Mouse (Mus musculus) limb, embryonic 10.5 days (tissue): ENCODE data around the gene Epha7. TPM values are rescaled to one million over a fixed set of nuclear protein-coding genes. Genes with fewer than 3 reads are reported as not detected.

Source experiments
- DNase-seq: peaks from one replicate; pipeline ENCODE4 v3.0.0-alpha.2; 2017; ENCODE audit warnings: low spot score
- H3K27ac ChIP-seq: fragments of 300-500 bp; sonication (generic); 2 replicates; pipeline ENCODE4 v1.5.1; 2016; ENCODE audit warnings: mild to moderate bottlenecking
- H3K27me3 ChIP-seq: fragments of 300-500 bp; sonication (generic); 2 replicates; pipeline ENCODE4 v1.6.1; 2016; ENCODE audit warnings: low read depth, mild to moderate bottlenecking; ENCODE audit not compliant: poor library complexity, severe bottlenecking
- H3K36me3 ChIP-seq: fragments of 300-500 bp; sonication (generic); 2 replicates; pipeline ENCODE4 v1.6.1; 2016; ENCODE audit warnings: mild to moderate bottlenecking, moderate library complexity
- H3K4me1 ChIP-seq: fragments of 300-500 bp; sonication (generic); 2 replicates; pipeline ENCODE4 v1.6.1; 2016
- H3K4me3 ChIP-seq: fragments of 300-500 bp; sonication (generic); 2 replicates; pipeline ENCODE4 v1.5.1; 2016; ENCODE audit warnings: mild to moderate bottlenecking, moderate library complexity
- H3K9me3 ChIP-seq: fragments of 300-500 bp; sonication (generic); replicated peaks from 2 replicates; pipeline ENCODE4 v1.6.1; 2016; ENCODE audit warnings: mild to moderate bottlenecking
- WGBS: fragments of 180-500 bp; shearing (Covaris S2); methylation state at CpG from one replicate; pipeline ENCODE4 v1.1.7; 2016; 5-methylcytosine and 5-hydroxymethylcytosine counted together
- polyA plus RNA-seq: library from polyadenylated mRNA; unstranded; fragments of >200 nt; fragmentation: Nextera tagmentation; extraction: Ambion mirVana; gene quantifications from 2 replicates; pipeline ENCODE4 v1.2.1, GENCODE M21; 2016

Gene Epha7
- polyA plus RNA-seq, 1 experiment from 2014 or later: 46.7 TPM

- no peak for DNase-seq
- peaks cover 5% of the 10 kb centered on the region; the same call in 1 of the 2 replicates for H3K36me3 ChIP-seq
- 54% methylated on average over 2 of the region's 2 CpGs for WGBS
- no peaks in the 10 kb centered on the region for H3K4me1 ChIP-seq
- no peak overlapping the region for H3K27ac ChIP-seq
- no peaks in the 10 kb centered on the region for H3K9me3 ChIP-seq
- H3K4me3 ChIP-seq: no peak overlapping the region
- no peaks in the 10 kb centered on the region for H3K27me3 ChIP-seq
Observed at GRCm38 (mm10) chr4:28850388-28850787, 37.5 kb downstream of the Epha7 start.

DNA sequence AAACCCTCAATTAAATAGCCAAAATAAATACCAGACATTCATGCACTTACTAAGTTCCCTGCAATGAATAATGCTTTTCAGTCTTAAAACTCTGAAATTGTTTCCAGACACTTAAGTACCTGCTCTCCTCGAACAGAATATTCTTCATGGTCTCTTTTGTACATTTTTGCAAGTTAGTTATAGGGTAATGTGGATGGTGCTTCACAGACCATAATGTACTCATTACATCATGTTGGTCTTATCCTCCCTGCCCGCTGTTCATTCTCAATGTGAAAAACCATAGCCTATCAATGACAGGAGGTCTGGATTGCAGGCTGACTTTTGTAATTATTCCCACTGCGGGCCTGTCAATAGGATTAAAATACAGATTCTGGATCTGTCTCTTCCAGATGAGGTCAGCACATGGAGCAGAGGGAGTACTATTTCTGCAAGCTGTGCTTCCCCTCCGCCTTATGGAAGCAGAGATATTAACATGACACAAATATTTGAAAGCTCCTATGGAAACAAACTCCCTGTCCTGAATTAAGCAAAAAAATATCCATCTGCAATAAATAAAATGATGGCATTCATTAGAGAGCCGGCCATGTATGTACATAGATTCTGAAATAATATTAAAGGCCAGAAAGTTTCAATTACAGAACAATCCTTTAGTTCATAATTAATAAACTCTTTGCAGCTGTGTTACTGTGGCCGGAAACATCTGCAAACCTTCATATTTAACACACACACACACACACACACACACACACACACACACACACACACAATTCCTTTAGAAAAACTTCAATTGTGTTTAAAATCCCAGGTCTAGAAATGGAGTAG is 50.1 kb downstream of the Epha7 start:
- Histone ChIP-seq H3K9me3 (no peaks in the 10 kb centered on the region), H3K27ac (no peak overlapping the region), H3K4me3 (no peak overlapping the region), H3K27me3 (no peaks in the 10 kb centered on the region), H3K36me3 (no peaks in the 10 kb centered on the region), H3K4me1 (0 out of 2 replicates have a peak, but pooled peaks cover 2% of the 10 kb centered on the region)
- no peak for DNase-seq
- 81% methylated on average over 6 of the region's 6 CpGs for whole genome bisulfite sequencing

DNA sequence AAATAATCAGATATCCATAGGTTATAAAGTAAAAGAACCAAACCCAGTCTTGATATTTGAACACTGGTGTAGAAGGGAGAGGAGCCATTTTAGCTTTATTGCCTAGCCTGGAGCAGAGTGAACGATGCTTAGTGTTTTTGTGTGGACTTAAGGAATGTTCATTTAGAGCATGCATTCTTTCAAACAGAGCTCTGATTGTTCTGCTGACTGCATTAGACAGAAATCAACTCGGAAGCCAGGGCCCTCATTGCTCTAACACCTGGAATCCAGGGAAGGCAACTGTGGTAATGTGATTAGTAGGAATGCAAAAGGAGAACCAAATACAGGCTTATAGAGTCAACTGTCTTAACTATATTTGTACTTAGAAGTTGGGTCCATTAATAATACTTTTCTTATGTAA is 53.5 kb downstream of the Epha7 start:
- Histone ChIP-seq H3K9me3 (no peaks in the 10 kb centered on the region), H3K4me1 (0 out of 2 replicates have a peak, but pooled peaks cover 2% of the 10 kb centered on the region), H3K36me3 (peaks cover 6% of the 10 kb centered on the region), H3K4me3 (no peak overlapping the region), H3K27ac (no peak overlapping the region), H3K27me3 (no peaks in the 10 kb centered on the region)
- 45% methylated on average over 2 of the region's 2 CpGs for WGBS
- DNase-seq: no peak

- Histone ChIP-seq H3K36me3 (peaks cover 27% of the 10 kb centered on the region), H3K4me3 (no peak overlapping the region), H3K27ac (no peak overlapping the region), H3K9me3 (no peaks in the 10 kb centered on the region), H3K27me3 (no peaks in the 10 kb centered on the region), H3K4me1 (no peaks in the 10 kb centered on the region)
- DNase-seq: no peak
- WGBS: 91% methylated on average over 11 of the region's 11 CpGs
Observed at GRCm38 (mm10) chr4:28871615-28872014, 58.7 kb downstream of the Epha7 start.

- H3K4me3 ChIP-seq: no peak overlapping the region
- H3K27ac ChIP-seq: no peak overlapping the region
- no peaks in the 10 kb centered on the region for H3K36me3 ChIP-seq
- WGBS: 45% methylated on average over 5 of the region's 5 CpGs
- 0 out of 2 replicates have a peak, but pooled peaks cover 8% of the 10 kb centered on the region for H3K4me1 ChIP-seq
- no peaks in the 10 kb centered on the region for H3K27me3 ChIP-seq
- no peaks in the 10 kb centered on the region for H3K9me3 ChIP-seq
- no peak for DNase-seq
Observed at GRCm38 (mm10) chr4:28881271-28882044, 68.5 kb downstream of the Epha7 start.

GRCm38 (mm10) chr4:28889630-28890029 is 76.7 kb downstream of the Epha7 start:
- WGBS: 89% methylated on average over 5 of the region's 5 CpGs
- Histone ChIP-seq H3K27ac (no peak overlapping the region), H3K36me3 (no peaks in the 10 kb centered on the region), H3K27me3 (no peaks in the 10 kb centered on the region), H3K9me3 (no peaks in the 10 kb centered on the region), H3K4me1 (no peaks in the 10 kb centered on the region), H3K4me3 (no peak overlapping the region)
- DNase-seq: no peak

- Histone ChIP-seq H3K36me3 (no peaks in the 10 kb centered on the region), H3K27ac (no peak overlapping the region), H3K4me1 (no peaks in the 10 kb centered on the region), H3K4me3 (no peak overlapping the region), H3K27me3 (no peaks in the 10 kb centered on the region), H3K9me3 (no peaks in the 10 kb centered on the region)
- DNase-seq: no peak
- WGBS: 49% methylated on average over 3 of the region's 3 CpGs
Observed at GRCm38 (mm10) chr4:28890102-28890501, 77.2 kb downstream of the Epha7 start.

GRCm38 (mm10) chr4:28895480-28895879 is 82.5 kb downstream of the Epha7 start:
- no peaks in the 10 kb centered on the region for H3K4me1 ChIP-seq
- no peak overlapping the region for H3K27ac ChIP-seq
- 88% methylated on average over 7 of the region's 7 CpGs for WGBS
- no peaks in the 10 kb centered on the region for H3K36me3 ChIP-seq
- H3K27me3 ChIP-seq: no peaks in the 10 kb centered on the region
- DNase-seq: no peak
- H3K4me3 ChIP-seq: no peak overlapping the region
- no peaks in the 10 kb centered on the region for H3K9me3 ChIP-seq

DNA sequence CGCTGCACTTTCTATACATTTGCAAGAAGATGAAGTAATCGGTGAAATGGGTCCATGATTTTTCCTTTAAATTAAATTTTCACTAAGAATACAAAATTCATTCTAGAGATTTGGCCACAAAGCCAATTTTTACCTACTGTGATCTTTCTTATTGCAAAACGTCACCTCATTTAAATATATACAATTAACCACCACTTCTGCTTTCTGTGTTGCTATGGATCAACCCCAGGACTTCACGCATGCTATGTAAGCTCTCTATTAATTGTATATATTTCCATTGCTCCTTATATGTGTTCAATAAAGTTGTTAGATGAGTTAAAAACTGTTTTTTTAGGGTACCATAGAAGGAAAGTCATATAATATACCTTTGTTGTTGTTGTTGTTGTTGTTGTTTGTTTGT is 86.4 kb downstream of the Epha7 start:
- 93% methylated on average over 4 of the region's 4 CpGs for WGBS
- Histone ChIP-seq H3K4me3 (no peak overlapping the region), H3K9me3 (no peaks in the 10 kb centered on the region), H3K36me3 (no peaks in the 10 kb centered on the region), H3K27me3 (no peaks in the 10 kb centered on the region), H3K4me1 (no peaks in the 10 kb centered on the region), H3K27ac (no peak overlapping the region)
- no peak for DNase-seq

DNA sequence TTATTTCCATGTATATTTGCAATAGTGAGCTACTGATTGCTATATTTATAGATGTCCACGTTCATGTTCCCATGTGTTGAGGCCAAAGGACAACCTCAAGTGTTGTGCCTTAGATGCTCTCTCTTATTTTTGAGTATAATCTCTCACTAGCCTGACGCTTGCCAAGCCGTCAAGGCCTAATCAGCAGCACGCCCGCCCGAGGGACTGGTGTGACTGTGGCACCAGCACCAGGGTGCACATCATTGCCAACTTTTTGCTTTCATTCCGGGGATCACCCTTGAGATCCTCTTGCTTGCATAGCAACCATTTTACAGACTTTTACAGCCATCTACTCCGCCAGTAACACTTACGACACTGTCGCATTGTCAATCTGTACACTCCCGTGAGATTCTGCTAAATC is 86.9 kb downstream of the Epha7 start:
- Histone ChIP-seq H3K4me3 (no peak overlapping the region), H3K36me3 (no peaks in the 10 kb centered on the region), H3K4me1 (no peaks in the 10 kb centered on the region), H3K27ac (no peak overlapping the region), H3K9me3 (no peaks in the 10 kb centered on the region), H3K27me3 (no peaks in the 10 kb centered on the region)
- 92% methylated on average over 11 of the region's 11 CpGs for WGBS
- DNase-seq: no peak

- WGBS: 95% methylated on average over 5 of the region's 5 CpGs
- no peaks in the 10 kb centered on the region for H3K9me3 ChIP-seq
- no peaks in the 10 kb centered on the region for H3K27me3 ChIP-seq
- no peak for DNase-seq
- no peaks in the 10 kb centered on the region for H3K4me1 ChIP-seq
- H3K36me3 ChIP-seq: no peaks in the 10 kb centered on the region
- no peak overlapping the region for H3K4me3 ChIP-seq
- no peak overlapping the region for H3K27ac ChIP-seq
Observed at GRCm38 (mm10) chr4:28901496-28901895, 88.6 kb downstream of the Epha7 start.

DNA sequence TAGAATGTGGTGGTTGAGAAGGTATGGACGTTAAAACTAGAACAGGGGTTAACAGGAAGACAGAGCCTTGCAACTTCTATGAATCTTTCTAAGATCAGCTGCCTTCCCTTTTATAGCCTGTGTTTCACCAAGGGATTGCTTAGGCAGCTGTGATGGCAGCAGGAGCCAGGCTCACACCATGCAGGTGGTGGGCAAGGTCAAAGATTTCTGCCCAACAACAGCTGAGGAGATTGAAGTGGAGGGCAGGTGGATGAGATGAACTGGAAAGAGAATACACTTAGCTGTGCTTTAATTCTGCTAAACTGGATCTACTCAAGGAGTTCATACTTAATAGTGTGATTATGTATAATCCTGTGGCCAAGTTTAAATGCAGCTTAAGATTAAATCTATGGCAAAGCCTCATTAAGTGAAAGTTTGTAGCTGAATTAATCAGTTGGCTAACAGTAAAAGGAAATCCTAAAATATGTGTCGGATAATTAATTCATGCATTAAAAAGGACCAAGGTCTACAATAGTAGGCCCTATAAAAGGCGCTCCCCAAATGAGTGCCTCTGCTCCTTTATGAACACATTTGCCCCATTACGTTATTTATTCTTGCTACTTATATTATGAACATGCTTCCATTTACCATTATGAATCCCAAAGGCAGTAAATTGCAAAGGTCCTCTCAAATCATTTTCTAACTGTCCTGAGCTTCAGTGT is 89.2 kb downstream of the Epha7 start:
- Histone ChIP-seq H3K4me1 (no peaks in the 10 kb centered on the region), H3K27ac (no peak overlapping the region), H3K27me3 (no peaks in the 10 kb centered on the region), H3K9me3 (no peaks in the 10 kb centered on the region), H3K36me3 (no peaks in the 10 kb centered on the region), H3K4me3 (no peak overlapping the region)
- no peak for DNase-seq
- 92% methylated on average over 4 of the region's 4 CpGs for WGBS

GRCm38 (mm10) chr4:28906985-28907384 is 94.1 kb downstream of the Epha7 start:
- Histone ChIP-seq H3K27ac (no peak overlapping the region), H3K4me3 (no peak overlapping the region), H3K4me1 (no peaks in the 10 kb centered on the region), H3K27me3 (no peaks in the 10 kb centered on the region), H3K36me3 (no peaks in the 10 kb centered on the region), H3K9me3 (no peaks in the 10 kb centered on the region)
- no peak for DNase-seq
- 95% methylated on average over 2 of the region's 2 CpGs for WGBS
